Mouse (Mus musculus) heart, embryonic 10.5 days (tissue): ENCODE measurements around the gene Tpst1. TPM values are rescaled to one million over a fixed set of nuclear protein-coding genes. Genes with fewer than 3 reads are reported as not detected.

ENCODE experiments used
- polyA plus RNA-seq: library from polyadenylated mRNA; unstranded; fragments of >200 nt; fragmentation: Nextera tagmentation; extraction: Ambion mirVana; gene quantifications from 2 replicates; pipeline ENCODE4 v1.2.1, GENCODE M21; 2016

Gene Tpst1
- polyA plus RNA-seq, 1 experiment from 2014 or later, result 44.6 TPM

Other genes with a start within 250 kb of the Tpst1 start
- gene Sumf2, start 226.3 kb upstream of the Tpst1 start, polyA plus RNA-seq, result 38.9 and 47.7 TPM in 2 replicates
- gene Chchd2, start 185.9 kb upstream of the Tpst1 start, polyA plus RNA-seq, result 962 and 1,044 TPM in 2 replicates
- 4.2 and 5.4 TPM in 2 replicates for gene Zbed5, start 177.6 kb upstream of the Tpst1 start, polyA plus RNA-seq
- 0.48 and 0.53 TPM in 2 replicates for gene Phkg1, start 174.8 kb upstream of the Tpst1 start, polyA plus RNA-seq
- 1.8 and 2.4 TPM in 2 replicates for gene Nupr1l, start 164.8 kb upstream of the Tpst1 start, polyA plus RNA-seq
- gene Vkorc1l1, start 131.4 kb upstream of the Tpst1 start, polyA plus RNA-seq, result 18.3 and 25.8 TPM in 2 replicates
- 47.3 and 56.8 TPM in 2 replicates for gene Gusb, start 70.3 kb upstream of the Tpst1 start, polyA plus RNA-seq
- 25.1 and 35.9 TPM in 2 replicates for gene Asl, start 44.1 kb upstream of the Tpst1 start, polyA plus RNA-seq
- gene Crcp, start 44.0 kb upstream of the Tpst1 start, polyA plus RNA-seq, result 33.1 and 39.9 TPM in 2 replicates
- gene Kctd7, start 71.5 kb downstream of the Tpst1 start, polyA plus RNA-seq, result 4.4 and 4.8 TPM in 2 replicates
- 21.2 and 25.5 TPM in 2 replicates for gene Rabgef1, start 98.5 kb downstream of the Tpst1 start, polyA plus RNA-seq
- 30.9 and 35.7 TPM in 2 replicates for gene Tmem248, start 143.8 kb downstream of the Tpst1 start, polyA plus RNA-seq
- 64.9 and 74.8 TPM in 2 replicates for gene Sbds, start 182.2 kb downstream of the Tpst1 start, polyA plus RNA-seq
- gene Tyw1, start 182.3 kb downstream of the Tpst1 start, polyA plus RNA-seq, result 25.2 and 26.1 TPM in 2 replicates